Mouse (Mus musculus): ENCODE results near the gene Stat1. TPM values are rescaled to one million over a fixed set of nuclear protein-coding genes. Genes with fewer than 3 reads are reported as not detected.
A peak's percentile ranks its signal among the peaks of the same experiment; 100 is the strongest.

Gene Stat1
- polyA plus RNA-seq (2015; fragmentation: Nextera tagmentation; extraction: Ambion mirVana) = 19.4 and 20.3 TPM in 2 replicates

DNA sequence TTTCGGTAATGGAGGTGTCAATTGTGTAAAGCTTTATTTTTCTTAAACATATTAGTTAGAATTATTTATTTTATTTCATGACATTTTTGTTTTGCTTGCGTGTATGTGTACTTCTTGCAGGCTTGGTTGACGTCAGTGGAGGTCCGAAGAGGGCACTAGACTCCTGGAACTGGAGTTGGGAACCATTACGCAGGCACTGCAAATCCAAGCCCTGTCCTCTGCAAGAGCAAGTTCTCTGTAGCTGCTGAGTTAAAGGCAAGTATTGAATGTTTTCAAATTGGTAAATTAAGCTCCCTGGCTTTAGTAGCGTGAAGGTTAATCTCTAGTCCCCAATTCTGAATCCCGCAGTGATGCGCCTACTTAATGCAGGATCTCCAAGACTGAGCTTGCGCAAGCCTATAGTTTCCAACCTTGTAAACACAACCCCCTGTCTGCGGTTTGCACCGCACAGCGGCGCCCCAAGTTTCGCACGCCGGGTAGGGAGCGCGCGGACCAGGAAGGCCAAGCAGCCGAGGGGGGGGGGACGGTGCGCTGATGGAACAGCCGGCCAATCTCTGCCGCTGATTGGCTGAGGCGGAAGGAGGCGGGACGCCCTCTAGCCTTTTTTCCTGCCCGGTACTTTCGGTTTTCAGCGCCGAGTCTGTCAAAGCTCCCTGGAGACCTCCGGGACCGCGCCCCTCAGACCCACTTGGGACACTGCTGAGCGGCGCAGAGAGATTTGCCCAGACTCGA, at the start of gene Stat1:
Gene Stat1 (plus strand): TSS at position 581 of the 732 bp plus-strand sequence.
- Histone ChIP-seq H3K27me3 (no peaks in the 10 kb centered on the region), H3K9ac (peak within 1 kb of the TSS; percentile 82), H3K27ac (peak within 1 kb of the TSS; percentile 0; the same call in 1 of the 2 replicates), H3K4me1 (peaks cover 15% of the 10 kb centered on the region), H3K36me3 (peaks cover 2% of the 10 kb centered on the region; the same call in 1 of the 2 replicates), H3K4me2 (replicated peaks) (peak within 1 kb of the TSS; percentile 87), H3K4me3 (peak within 1 kb of the TSS; percentile 89), H3K9me3 (no peaks in the 10 kb centered on the region)
- WGBS = 5% methylated on average over 37 of the region's 37 CpGs
- peak; percentile 96 for ATAC-seq (ENCODE audit: low FRiP score, low read depth)

DNA sequence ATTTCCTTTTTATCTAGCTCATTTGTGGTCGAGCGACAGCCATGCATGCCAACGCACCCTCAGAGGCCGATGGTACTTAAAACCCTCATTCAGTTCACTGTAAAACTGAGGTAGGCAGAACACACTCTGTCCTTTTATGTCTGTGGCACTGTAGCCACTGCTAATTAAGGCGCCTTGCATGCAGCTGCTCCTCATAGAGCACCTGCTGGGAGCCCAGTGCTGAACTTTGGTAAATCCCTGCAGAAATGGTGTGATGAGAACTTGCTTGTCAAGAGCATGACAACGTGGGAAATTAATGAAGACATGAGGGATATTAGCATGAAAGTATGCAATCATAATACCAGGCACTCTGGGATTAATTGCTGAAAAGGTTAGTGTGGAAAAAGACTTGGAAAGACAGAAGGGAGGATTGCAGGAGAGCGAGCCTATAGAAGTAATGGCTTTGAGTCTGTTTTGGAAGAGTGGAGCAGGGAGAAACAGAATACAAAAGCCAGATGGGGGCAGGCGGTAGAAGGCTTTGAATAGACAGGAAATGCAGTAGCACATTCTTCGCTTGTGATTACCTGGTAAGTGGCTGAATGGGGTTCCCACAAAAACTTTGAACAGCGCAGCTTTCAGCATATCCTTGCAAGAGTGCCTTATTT, 39.4 kb upstream of the Stat1 start:
- Histone ChIP-seq H3K9me3 (no peaks in the 10 kb centered on the region), H3K27ac (no peak overlapping the region), H3K4me1 (peaks cover 13% of the 10 kb centered on the region), H3K36me3 (no peaks in the 10 kb centered on the region), H3K4me2 (replicated peaks) (peak overlapping the region; percentile 10), H3K4me3 (no peak overlapping the region), H3K9ac (no peak overlapping the region), H3K27me3 (no peaks in the 10 kb centered on the region)
- 11% methylated on average over 10 of the region's 10 CpGs for WGBS
- no peak for ATAC-seq (ENCODE audit: low FRiP score, low read depth)

DNA sequence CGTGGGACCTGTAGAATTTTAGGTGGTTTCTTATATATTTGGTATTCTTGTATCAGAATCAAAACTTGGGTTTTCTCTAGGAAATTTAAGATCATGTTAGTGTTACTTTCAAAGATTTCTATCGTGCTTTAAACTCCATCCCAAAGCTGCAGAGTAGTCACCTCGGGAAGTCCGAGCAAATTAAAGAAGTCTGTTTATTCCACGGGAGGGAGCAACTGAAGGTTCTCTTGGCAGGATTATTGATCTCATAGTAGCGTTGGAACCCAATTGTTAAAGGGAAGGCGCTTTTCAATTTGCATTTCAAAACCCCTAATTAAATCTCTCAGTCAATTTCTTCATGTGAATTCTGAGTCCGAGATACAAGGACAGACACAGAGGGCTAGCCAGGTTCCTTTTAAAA, 38.9 kb upstream of the Stat1 start:
- Histone ChIP-seq H3K36me3 (no peaks in the 10 kb centered on the region), H3K9ac (no peak overlapping the region), H3K9me3 (no peaks in the 10 kb centered on the region), H3K4me2 (replicated peaks) (no peak overlapping the region; the same call in 1 of the 2 replicates), H3K4me1 (peaks cover 13% of the 10 kb centered on the region), H3K27ac (no peak overlapping the region), H3K4me3 (no peak overlapping the region), H3K27me3 (no peaks in the 10 kb centered on the region)
- WGBS = 14% methylated on average over 8 of the region's 8 CpGs
- no peak for ATAC-seq (ENCODE audit: low FRiP score, low read depth)

DNA sequence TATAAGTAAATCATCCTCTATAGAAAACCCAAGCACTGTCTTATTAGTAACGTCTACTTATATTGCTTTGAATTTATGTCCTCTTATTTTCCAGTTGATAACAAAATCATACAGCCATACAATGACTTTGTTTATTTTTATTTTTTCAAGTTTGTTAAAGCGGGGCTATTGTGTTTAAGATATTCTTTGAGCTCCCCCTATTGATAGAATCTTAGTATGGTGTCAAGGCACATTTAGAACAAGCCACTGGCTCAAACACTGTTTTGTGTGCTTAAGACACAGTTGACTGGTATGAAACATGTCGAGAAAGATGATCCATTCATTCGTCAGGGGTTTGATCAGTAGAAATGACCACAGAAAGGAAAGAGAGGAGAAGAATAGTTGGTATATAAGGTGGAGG, 33.0 kb upstream of the Stat1 start:
- Histone ChIP-seq H3K27ac (no peak overlapping the region), H3K36me3 (no peaks in the 10 kb centered on the region), H3K9ac (no peak overlapping the region), H3K4me2 (replicated peaks) (no peak overlapping the region), H3K4me3 (no peak overlapping the region), H3K4me1 (no peaks in the 10 kb centered on the region), H3K27me3 (no peaks in the 10 kb centered on the region), H3K9me3 (no peaks in the 10 kb centered on the region)
- WGBS = 31% methylated on average over 4 of the region's 4 CpGs
- ATAC-seq (ENCODE audit: low FRiP score, low read depth) = no peak

DNA sequence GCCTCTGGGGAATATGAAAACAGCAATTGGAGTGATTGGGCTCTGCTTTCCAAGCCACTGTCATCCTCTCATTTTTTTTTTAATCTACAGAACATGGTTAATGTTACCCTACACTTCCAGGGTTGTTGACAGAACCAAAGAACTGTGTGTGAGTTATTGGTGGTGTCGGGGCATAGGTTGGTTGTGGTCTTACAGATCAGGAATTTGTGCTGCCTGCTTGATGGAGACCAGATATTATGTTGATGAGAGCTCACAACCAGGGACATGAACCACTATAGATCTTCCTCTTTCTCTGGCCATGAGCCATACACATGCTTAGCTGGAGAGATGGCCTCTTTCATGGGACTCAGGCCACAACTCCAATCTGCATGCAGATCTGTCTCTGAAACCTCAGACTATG, 32.1 kb upstream of the Stat1 start:
- ATAC-seq (ENCODE audit: low FRiP score, low read depth) = no peak
- Histone ChIP-seq H3K27me3 (no peaks in the 10 kb centered on the region), H3K9me3 (no peaks in the 10 kb centered on the region), H3K4me2 (replicated peaks) (no peak overlapping the region), H3K4me3 (no peak overlapping the region), H3K27ac (no peak overlapping the region), H3K4me1 (no peaks in the 10 kb centered on the region), H3K9ac (no peak overlapping the region), H3K36me3 (no peaks in the 10 kb centered on the region)
- 64% methylated on average over 1 of the region's 1 CpGs for WGBS

GRCm38 (mm10) chr1:52088634-52089033, 30.6 kb upstream of the Stat1 start:
- Histone ChIP-seq H3K36me3 (no peaks in the 10 kb centered on the region), H3K9me3 (no peaks in the 10 kb centered on the region), H3K4me3 (no peak overlapping the region), H3K27ac (no peak overlapping the region), H3K9ac (no peak overlapping the region), H3K4me1 (no peaks in the 10 kb centered on the region), H3K4me2 (replicated peaks) (no peak overlapping the region), H3K27me3 (no peaks in the 10 kb centered on the region)
- WGBS = 76% methylated on average over 4 of the region's 4 CpGs
- ATAC-seq (ENCODE audit: low FRiP score, low read depth) = no peak

- H3K27me3 ChIP-seq = no peaks in the 10 kb centered on the region
- WGBS = 68% methylated on average over 3 of the region's 3 CpGs
- H3K27ac ChIP-seq = no peak overlapping the region
- no peaks in the 10 kb centered on the region for H3K36me3 ChIP-seq
- H3K4me3 ChIP-seq = no peak overlapping the region
- H3K9ac ChIP-seq = no peak overlapping the region
- no peaks in the 10 kb centered on the region for H3K4me1 ChIP-seq
- no peak overlapping the region for H3K4me2 ChIP-seq (replicated peaks)
- no peaks in the 10 kb centered on the region for H3K9me3 ChIP-seq
- no peak for ATAC-seq (ENCODE audit: low FRiP score, low read depth)
Measured at GRCm38 (mm10) chr1:52098618-52099232, 20.5 kb upstream of the Stat1 start.

GRCm38 (mm10) chr1:52100496-52100895, 18.7 kb upstream of the Stat1 start:
- ATAC-seq (ENCODE audit: low FRiP score, low read depth) = no peak
- no peaks in the 10 kb centered on the region for H3K36me3 ChIP-seq
- H3K27ac ChIP-seq = no peak overlapping the region
- H3K9ac ChIP-seq = no peak overlapping the region
- H3K27me3 ChIP-seq = no peaks in the 10 kb centered on the region
- no peaks in the 10 kb centered on the region for H3K4me1 ChIP-seq
- H3K4me2 ChIP-seq (replicated peaks) = no peak overlapping the region
- 52% methylated on average over 6 of the region's 6 CpGs for WGBS
- no peaks in the 10 kb centered on the region for H3K9me3 ChIP-seq
- no peak overlapping the region for H3K4me3 ChIP-seq

DNA sequence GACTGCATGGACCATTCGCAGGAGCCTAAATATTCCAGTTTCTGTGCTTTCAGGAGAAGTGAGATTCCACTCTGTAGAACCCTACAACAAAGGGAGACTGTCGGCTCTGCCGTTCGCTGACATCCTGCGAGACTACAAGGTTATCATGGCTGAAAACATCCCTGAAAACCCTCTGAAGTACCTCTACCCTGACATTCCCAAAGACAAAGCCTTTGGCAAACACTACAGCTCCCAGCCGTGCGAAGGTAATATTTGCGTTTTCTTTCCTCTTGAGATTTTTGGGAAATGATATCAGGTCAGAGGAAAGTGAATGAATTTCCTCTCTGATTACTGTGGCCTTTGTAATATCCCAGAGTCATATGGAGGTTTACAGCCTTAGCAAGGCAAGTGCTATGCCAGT, 16.4 kb upstream of the Stat1 start:
- no peak for ATAC-seq (ENCODE audit: low FRiP score, low read depth)
- WGBS = 91% methylated on average over 8 of the region's 8 CpGs

DNA sequence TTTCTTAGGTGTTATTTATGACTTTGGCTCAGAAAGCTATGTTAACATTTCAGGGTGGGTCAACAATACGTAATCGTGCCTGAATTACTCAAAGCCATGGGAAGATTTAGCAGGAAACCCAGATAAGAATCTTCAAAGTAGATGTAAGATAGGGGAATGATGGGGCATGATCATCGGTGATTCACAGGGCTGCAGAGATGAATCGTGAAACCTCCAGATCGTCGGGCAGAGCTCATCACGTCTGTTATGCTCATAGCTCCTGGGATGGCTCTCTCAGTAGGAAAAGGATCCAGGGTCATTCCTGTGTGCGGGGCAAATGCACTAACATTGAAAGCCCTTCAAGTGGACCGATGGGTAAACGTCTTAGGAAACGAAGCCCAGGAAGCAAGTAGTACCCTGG, 12.0 kb upstream of the Stat1 start:
- H3K4me1 ChIP-seq = no peaks in the 10 kb centered on the region
- WGBS = 79% methylated on average over 11 of the region's 11 CpGs

More for the DNA sequence above, 16.4 kb upstream of the Stat1 start:
- Histone ChIP-seq H3K4me1 (no peaks in the 10 kb centered on the region), H3K4me3 (no peak overlapping the region), H3K4me2 (replicated peaks) (no peak overlapping the region), H3K27me3 (no peaks in the 10 kb centered on the region), H3K9me3 (no peaks in the 10 kb centered on the region), H3K27ac (no peak overlapping the region), H3K36me3 (no peaks in the 10 kb centered on the region), H3K9ac (no peak overlapping the region)

DNA sequence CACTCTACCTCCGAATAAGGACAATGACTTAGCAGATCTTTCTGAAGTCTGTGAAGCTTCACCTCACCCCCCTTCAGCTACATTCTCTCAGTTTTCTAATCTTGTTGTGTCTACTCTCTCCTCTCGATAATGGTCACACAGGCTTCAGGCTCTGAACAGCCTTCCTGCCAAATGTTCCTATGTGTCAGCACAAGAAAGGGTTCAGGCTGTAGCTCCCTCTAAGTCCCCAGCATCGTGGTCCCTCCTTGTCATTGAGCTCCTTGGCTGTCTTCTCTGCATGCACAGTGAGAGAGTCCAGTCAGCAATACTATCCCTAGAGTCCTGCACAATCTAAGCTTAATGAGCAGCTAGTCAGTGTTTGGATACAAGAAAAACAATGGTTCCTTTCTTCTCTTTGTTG, 8.0 kb upstream of the Stat1 start:
- no peak overlapping the region for H3K4me3 ChIP-seq
- 0 out of 2 replicates have a peak, but pooled peaks cover 4% of the 10 kb centered on the region for H3K4me1 ChIP-seq
- WGBS = 71% methylated on average over 3 of the region's 3 CpGs
- no peaks in the 10 kb centered on the region for H3K36me3 ChIP-seq
- H3K9me3 ChIP-seq = no peaks in the 10 kb centered on the region
- H3K27ac ChIP-seq = no peak overlapping the region
- no peak overlapping the region for H3K9ac ChIP-seq
- no peak for ATAC-seq (ENCODE audit: low FRiP score, low read depth)
- H3K4me2 ChIP-seq (replicated peaks) = no peak overlapping the region
- no peaks in the 10 kb centered on the region for H3K27me3 ChIP-seq

More for the DNA sequence above, 12.0 kb upstream of the Stat1 start:
- Histone ChIP-seq H3K27me3 (no peaks in the 10 kb centered on the region), H3K27ac (no peak overlapping the region), H3K9ac (no peak overlapping the region), H3K4me2 (replicated peaks) (no peak overlapping the region), H3K4me3 (no peak overlapping the region), H3K9me3 (no peaks in the 10 kb centered on the region), H3K36me3 (no peaks in the 10 kb centered on the region)
- no peak for ATAC-seq (ENCODE audit: low FRiP score, low read depth)

DNA sequence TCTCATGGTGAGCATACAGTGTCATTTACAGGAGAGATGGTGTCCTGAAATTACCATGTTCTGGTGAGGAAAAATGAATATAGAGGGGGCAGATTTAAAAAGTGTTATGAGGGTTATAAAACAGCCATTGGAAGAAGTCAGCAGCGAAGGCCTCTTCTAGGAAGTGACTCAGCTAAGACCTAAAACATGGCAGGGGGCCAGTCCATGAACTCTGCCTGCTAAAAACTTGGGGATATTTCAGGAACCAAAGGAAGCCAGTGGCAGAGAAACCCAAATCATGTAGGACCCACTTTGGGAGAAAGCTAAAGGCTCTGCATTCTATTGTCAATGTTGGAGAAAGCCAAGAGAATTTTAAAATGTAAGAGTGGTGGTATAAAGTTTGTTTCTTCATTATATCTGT, 6.9 kb upstream of the Stat1 start:
- no peaks in the 10 kb centered on the region for H3K36me3 ChIP-seq
- no peak overlapping the region for H3K27ac ChIP-seq
- 89% methylated on average over 1 of the region's 1 CpGs for WGBS
- H3K9me3 ChIP-seq = no peaks in the 10 kb centered on the region
- ATAC-seq (ENCODE audit: low FRiP score, low read depth) = no peak
- H3K4me1 ChIP-seq = 0 out of 2 replicates have a peak, but pooled peaks cover 4% of the 10 kb centered on the region
- H3K4me2 ChIP-seq (replicated peaks) = no peak overlapping the region
- H3K27me3 ChIP-seq = no peaks in the 10 kb centered on the region
- H3K4me3 ChIP-seq = no peak overlapping the region
- H3K9ac ChIP-seq = no peak overlapping the region
